Mouse (Mus musculus) gastrocnemius, adult 2 months (tissue): ENCODE measurements around the gene Wnk4. TPM values are rescaled to one million over a fixed set of nuclear protein-coding genes. Genes with fewer than 3 reads are reported as not detected.

Source experiments
- DNase-seq: peaks from one replicate; pipeline ENCODE4 v3.0.0; 2022
- H3K27ac ChIP-seq: fragments of 200-600 bp; 2 replicates; pipeline ENCODE4 v1.8.1; 2022; ENCODE audit warnings: mild to moderate bottlenecking
- H3K4me3 ChIP-seq: fragments of 200-600 bp; 2 replicates; pipeline ENCODE4 v1.8.1; 2022; ENCODE audit warnings: mild to moderate bottlenecking, moderate library complexity
- CTCF ChIP-seq: fragments of 200-600 bp; IDR thresholded peaks from 2 replicates; pipeline ENCODE4 v1.8.1; 2022; ENCODE audit warnings: antibody characterized with exemption, mild to moderate bottlenecking, moderate library complexity
- intact Hi-C: fragments of 180-260 bp; cut with DNase I; formaldehyde crosslinking; loops from one replicate; pipeline ENCODE4 v1.15.1; 2025
- total RNA-seq, 2 experiments: library from RNA; stranded (reverse); gene quantifications; 2 replicates each; pipeline ENCODE4 v1.2.3; 2021

Gene Wnk4
- total RNA-seq, 2 experiments from 2014 or later, result 0.08 to 0.22 TPM

DNA sequence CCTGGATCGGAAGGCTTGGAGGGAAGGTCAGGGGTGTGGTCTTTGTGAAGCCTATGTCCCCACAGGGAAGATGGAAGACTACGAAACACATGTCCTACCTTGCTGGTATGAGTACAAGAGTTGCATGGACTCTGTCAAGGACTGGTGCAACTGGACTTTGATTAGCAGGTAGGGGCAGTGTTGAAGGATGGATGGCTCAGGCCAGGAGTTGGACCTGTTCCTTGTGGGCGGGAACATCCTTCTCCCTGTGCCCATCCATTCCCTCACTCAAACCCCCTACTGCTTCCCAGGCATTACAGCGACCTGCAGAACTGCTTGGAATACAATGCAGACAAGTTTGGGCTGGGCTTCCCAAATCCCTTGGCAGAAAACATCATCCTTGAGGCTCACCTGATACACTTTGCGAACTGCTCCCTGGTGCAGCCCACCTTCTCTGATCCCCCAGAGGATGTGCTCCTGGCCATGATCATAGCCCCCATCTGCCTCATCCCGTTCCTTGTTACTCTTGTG lies 12.8 kb upstream of the Wnk4 start:
- Histone ChIP-seq H3K4me3 (peak overlapping the region; percentile 90), H3K27ac (peak overlapping the region; percentile 92)
- intact Hi-C loops, result loop anchor here (1.0 kb wide), 1 partner anchor 35 kb away; no protein-coding TSS in a partner anchor
- no peak for DNase-seq
- no peak for TF ChIP-seq CTCF

DNA sequence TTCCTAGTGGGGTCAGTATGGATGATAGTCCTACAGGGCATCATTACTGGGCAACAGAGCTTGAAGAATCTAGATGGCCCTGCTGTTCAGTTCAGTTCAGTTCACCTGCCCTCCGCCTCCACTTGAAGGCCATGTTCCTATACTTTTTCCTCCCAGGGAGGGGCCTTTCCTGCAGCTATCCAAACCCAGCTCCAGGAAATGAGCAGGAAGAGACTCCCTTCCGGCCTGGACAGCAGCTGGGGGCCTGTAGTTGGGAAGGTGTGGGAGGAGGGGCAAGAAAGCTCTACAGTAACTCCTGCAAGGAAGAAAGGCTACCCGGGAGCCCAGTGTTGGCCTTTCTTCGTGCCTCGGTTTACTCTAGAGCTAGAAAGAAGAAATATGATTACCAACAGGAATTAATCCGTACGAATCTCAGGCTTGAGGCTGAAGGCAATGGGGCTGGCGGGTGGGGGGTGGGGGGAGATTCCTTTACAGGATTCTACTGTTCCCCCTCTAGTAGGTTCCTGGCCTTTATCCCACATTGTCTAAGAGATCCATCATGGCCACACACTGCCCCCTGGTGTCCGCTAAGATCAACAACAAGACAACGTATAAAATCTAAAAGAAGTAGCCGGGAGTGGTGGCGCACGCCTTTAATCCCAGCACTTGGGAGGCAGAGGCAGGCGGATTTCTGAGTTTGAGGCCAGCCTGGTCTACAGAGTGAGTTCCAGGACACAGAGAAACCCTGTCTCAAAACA lies 11.9 kb upstream of the Wnk4 start:
- peak overlapping the region; percentile 92 for H3K27ac ChIP-seq
- intact Hi-C loops, result loop anchor here (1.0 kb wide), 1 partner anchor 36 kb away; no protein-coding TSS in a partner anchor
- peak; percentile 74 for TF ChIP-seq CTCF
- peak; percentile 70 for DNase-seq
- peak overlapping the region; percentile 90 for H3K4me3 ChIP-seq

DNA sequence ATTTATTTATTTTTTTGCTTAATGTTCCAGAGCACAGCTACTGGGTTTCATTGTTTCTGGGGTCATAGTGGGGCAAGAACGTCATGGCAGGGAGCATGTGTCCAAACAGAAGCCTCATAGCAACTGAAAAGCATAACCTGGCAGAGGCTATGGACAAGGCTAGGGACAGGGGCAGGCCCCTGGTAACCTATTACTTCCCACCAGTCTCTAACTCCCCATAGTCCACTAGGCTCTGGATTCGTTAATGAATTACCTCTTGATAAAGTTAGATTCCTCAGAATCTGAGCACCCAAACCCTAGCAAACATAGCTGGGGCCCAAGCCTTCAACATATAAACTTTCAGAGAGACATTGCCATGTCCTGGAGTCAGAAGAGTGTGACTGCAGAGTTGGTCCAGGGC lies 9.3 kb upstream of the Wnk4 start:
- intact Hi-C loops, result loop anchor here (5.0 kb wide), 2 partner anchors 51 to 141 kb away; partner anchors contain the start of gene Becn1
- TF ChIP-seq CTCF, result no peak
- no peak for DNase-seq
- Histone ChIP-seq H3K27ac (no peak overlapping the region), H3K4me3 (no peak overlapping the region)

DNA sequence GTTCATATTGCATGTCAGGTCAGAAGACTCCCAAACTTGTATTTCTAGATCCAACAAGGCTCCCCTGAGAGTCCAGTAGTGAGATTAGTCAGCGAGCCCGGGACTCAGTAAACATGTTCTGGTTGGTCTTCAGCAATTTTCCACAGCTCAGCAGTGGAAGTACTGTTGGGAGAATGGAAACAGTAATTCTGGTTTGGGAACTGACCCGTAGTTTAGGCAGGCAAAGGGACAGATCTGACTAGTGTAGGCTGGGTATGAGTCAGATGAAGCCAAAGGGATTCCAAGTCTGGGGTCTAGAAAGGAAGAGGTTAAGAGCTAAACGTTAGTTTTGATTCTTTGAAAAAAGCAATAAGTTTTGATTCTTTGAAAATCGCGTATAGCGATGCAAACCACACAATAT lies 7.4 kb upstream of the Wnk4 start:
- DNase-seq, result no peak
- Histone ChIP-seq H3K4me3 (peak overlapping the region; percentile 90), H3K27ac (peak overlapping the region; percentile 95)
- intact Hi-C loops, result loop anchor here (5.0 kb wide), 2 partner anchors 49 to 139 kb away; partner anchors contain the start of gene Becn1
- TF ChIP-seq CTCF, result no peak

DNA sequence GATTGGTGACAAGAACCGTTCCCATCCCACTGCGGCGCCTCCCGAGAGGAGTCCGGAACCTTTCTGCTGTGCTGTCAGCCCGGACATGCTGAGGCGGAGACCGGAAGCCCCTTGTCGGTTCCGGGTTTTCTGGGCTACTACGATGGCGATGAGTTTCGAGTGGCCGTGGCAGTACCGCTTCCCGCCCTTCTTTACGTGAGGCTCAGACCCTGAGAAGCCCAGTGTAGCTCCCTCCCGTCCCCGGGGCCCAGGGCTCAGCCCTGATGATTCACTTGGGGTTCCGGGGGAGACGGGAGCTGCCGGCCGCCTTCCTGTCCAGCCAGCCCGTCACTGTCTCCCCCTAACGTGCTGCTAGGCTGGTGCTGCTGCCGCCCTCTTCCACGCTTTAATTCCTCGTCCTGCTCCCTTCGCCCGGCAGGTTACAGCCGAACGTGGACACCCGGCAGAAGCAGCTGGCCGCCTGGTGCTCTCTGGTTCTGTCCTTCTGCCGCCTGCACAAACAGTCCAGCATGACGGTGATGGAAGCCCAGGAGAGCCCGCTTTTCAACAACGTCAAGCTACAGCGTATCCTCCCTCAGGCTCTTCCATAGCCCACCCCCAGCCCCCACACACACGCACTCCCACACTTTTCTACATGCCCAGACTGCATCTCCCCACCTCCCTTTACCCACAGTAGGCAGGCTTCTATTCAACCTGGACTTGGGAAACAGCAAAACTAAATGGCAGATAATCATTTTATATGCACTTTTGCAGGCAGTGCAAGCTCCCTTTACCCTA lies 6.6 kb upstream of the Wnk4 start, which contains the start of gene Vps25:
Vps25 (plus strand) TSS at position 95 of the 777 bp plus-strand sequence.
- peak; percentile 90 for DNase-seq
- TF ChIP-seq CTCF, result no peak
- H3K27ac ChIP-seq, result peak within 1 kb of the TSS; percentile 95
- peak within 1 kb of the TSS; percentile 90 for H3K4me3 ChIP-seq
- intact Hi-C loops, result loop anchor here (5.0 kb wide), 2 partner anchors 48 to 138 kb away; partner anchors contain the start of gene Becn1

DNA sequence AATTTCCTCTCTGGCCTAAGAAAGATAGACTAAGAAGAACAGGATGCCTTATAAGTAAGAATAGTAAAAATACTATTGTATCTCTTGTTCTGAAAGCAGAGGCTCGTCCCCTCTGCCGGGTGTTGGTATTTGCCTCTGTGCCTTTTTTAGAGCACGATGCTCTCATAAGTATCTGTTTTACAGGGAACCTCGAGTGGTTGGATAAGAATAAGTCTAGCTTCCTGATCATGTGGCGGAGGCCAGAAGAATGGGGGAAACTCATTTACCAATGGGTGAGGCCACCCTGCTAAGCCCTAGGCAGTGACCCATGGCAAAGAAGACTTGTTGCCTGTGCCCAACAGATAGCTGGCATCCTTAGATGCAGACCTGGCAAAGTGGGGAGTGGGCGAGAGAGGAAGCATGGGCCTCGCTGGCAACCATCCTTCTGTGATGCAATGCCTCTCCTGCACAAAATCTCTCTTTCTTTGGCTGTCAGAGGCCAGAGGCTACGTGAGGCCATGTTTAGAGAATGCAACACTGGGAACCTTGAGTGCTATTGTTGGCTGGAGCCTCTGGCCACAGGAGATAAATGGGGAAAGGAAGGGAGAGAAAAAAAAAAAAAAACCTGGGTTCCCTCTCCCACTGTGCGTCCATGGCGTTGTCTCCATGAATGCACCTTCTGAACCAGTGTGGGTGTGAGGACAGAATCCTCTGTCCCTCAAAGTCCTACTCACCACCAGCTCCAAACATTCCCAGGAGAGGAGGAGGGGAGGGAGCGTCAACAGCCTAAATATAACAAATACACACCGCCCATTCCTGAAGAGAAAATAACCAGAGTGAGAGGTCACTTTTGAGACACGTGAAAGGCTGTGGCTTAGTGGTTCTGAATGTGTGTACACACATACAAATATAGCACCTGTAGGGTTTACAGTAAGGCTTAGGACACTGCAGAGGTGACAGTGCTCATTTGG lies 4.3 kb upstream of the Wnk4 start:
- no peak for TF ChIP-seq CTCF
- no peak overlapping the region for H3K27ac ChIP-seq
- DNase-seq, result no peak

DNA sequence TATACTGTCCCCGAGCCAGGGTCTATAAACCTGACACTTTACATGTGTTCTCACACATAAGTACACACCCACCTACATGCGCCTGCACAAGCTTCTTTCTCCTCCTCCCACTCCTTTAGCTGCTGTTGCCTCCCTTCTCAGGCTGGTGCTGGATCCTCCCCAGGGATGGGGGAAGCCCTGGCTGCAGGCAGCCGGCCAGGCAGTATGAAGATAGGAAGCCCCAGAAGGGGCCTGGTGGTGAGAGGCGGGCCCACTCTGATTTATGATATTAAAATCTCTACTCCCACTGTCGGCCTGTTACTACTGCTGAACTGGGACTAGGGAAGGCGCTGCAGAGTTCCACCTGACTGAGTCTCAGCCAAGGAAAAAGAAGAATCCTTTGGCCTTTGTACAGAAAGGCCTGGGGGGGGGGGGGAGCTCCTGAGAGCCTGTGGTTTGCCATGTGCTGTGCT lies 1.1 kb upstream of the Wnk4 start:
- H3K4me3 ChIP-seq, result no peak overlapping the region

More for the DNA sequence above, 4.3 kb upstream of the Wnk4 start:
- intact Hi-C loops, result no loop called here
- H3K4me3 ChIP-seq, result no peak overlapping the region

DNA sequence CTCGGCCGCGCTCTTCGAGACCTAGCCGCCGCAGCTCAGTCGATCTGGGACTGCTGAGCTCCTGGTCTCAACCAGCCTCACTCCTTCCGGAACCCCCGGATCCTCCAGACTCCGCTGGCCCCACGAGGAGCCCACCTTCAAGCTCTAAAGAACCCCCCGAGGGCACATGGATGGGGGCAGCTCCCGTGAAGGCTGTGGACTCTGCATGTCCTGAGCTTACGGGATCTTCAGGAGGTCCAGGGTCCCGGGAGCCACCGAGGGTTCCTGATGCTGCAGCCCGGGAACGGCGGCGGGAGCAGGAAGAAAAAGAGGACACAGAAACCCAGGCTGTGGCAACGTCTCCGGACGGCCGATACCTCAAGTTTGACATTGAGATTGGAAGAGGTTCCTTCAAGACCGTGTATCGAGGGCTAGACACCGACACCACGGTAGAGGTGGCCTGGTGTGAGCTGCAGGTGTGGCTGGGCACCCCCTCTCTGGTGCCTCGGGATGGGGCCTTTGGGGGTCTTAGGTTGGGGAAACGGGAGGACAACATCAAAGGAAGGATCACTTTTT lies 536 bp downstream of the Wnk4 start:
- intact Hi-C loops, result no loop called here
- no peak for DNase-seq
- no peak for TF ChIP-seq CTCF
- Histone ChIP-seq H3K27ac (peak overlapping the region; percentile 56), H3K4me3 (peak overlapping the region; percentile 76)

More for the DNA sequence above, 1.1 kb upstream of the Wnk4 start:
- DNase-seq, result no peak
- TF ChIP-seq CTCF, result no peak
- intact Hi-C loops, result no loop called here
- no peak overlapping the region for H3K27ac ChIP-seq

DNA sequence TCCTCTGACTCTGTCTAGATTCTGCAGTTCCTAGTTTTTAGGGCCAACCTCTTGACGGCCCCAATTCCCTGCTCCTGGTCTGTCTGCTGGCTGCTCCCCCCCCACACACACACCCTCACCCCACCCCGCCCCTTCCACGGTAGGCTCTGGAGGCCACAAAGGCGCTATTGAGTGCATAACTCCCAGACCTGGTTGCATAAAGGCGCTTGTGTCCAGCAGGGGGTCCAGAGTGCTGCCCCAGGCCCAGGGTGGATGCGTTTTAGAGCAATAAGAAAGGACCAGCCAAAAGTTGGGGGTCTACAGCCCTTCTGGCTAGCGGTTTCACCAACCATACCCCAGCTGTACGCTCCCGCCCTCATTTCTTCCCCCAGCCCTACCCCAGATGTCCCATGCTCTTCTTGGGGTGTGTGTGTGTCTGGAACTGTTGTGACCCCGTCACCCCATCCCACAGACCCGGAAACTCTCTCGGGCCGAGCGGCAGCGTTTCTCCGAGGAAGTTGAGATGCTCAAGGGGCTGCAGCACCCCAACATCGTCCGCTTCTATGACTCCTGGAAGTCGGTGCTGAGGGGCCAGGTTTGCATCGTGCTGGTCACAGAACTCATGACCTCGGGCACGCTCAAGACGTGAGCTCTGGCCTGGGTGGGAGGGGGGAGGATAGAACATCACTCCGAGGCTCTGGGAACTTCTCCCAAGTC lies 2.1 kb downstream of the Wnk4 start:
- no peak overlapping the region for H3K4me3 ChIP-seq
- no peak for DNase-seq
- TF ChIP-seq CTCF, result no peak
- intact Hi-C loops, result no loop called here
- no peak overlapping the region for H3K27ac ChIP-seq

DNA sequence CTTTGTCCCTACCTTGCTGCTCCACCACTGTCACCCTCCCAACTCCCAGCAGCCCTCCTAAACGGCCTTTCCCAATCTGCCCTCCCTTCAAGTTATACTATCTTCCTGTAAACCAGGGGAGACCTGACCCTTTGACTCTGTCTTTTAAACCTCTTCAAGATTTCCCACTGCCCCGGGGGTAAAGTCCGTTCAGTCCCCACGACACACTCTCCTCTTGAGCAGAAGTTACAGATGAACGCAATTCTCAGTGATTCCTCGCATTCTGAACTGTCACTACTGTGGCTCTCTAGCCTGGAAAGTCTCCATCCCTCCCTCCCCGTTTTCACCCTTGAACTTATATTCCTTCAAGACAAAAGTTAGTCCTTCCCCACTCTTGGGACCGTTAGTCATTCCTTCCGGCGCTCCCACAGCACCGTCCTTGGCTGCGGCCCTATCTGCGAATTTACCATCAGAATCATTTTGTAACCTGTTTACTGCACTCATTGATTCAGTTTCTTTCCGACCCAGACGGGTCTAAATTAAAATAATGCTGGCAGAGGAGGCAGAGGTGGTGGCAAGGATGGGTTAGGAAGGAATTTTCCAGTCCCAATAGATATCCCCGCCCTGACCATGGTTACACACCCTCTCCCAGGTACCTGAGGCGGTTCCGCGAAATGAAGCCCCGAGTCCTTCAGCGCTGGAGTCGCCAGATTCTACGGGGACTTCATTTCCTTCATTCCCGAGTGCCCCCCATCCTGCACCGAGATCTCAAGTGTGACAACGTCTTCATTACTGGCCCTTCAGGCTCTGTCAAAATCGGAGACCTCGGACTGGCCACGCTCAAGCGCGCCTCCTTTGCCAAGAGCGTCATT lies 3.0 kb downstream of the Wnk4 start:
- no peak for DNase-seq
- intact Hi-C loops, result no loop called here
- Histone ChIP-seq H3K27ac (no peak overlapping the region), H3K4me3 (no peak overlapping the region)
- TF ChIP-seq CTCF, result no peak
